Mouse (Mus musculus) hindbrain, embryonic 12.5 days (tissue): ENCODE data around the gene Gm20594. TPM values are rescaled to one million over a fixed set of nuclear protein-coding genes. Genes with fewer than 3 reads are reported as not detected.

Experiments
- ATAC-seq: fragments of 200-750 bp; cut with Nextera tagmentation; 2 replicates; pipeline ENCODE4 v1.8.0; 2017; ENCODE audit warnings: moderate TSS enrichment; ENCODE audit not compliant: low FRiP score
- H3K27ac ChIP-seq: fragments of 300-500 bp; sonication (generic); 2 replicates; pipeline ENCODE4 v1.5.1; 2016; ENCODE audit warnings: mild to moderate bottlenecking
- H3K27me3 ChIP-seq: fragments of 300-500 bp; sonication (generic); 2 replicates; pipeline ENCODE4 v1.6.1; 2016; ENCODE audit warnings: mild to moderate bottlenecking
- H3K36me3 ChIP-seq: fragments of 300-500 bp; sonication (generic); 2 replicates; pipeline ENCODE4 v1.6.1; 2016; ENCODE audit warnings: mild to moderate bottlenecking
- H3K4me1 ChIP-seq: fragments of 300-500 bp; sonication (generic); 2 replicates; pipeline ENCODE4 v1.6.1; 2016
- H3K4me2 ChIP-seq: fragments of 300-500 bp; sonication (generic); replicated peaks from 2 replicates; pipeline ENCODE4 v1.6.1; 2016; ENCODE audit warnings: mild to moderate bottlenecking
- H3K4me3 ChIP-seq: fragments of 300-500 bp; sonication (generic); 2 replicates; pipeline ENCODE4 v1.5.1; 2016; ENCODE audit warnings: mild to moderate bottlenecking
- H3K9ac ChIP-seq: fragments of 300-500 bp; sonication (generic); 2 replicates; pipeline ENCODE4 v1.6.1; 2016; ENCODE audit warnings: mild to moderate bottlenecking, moderate library complexity
- H3K9me3 ChIP-seq: fragments of 300-500 bp; sonication (generic); replicated peaks from 2 replicates; pipeline ENCODE4 v1.6.1; 2016; ENCODE audit warnings: mild to moderate bottlenecking
- WGBS: fragments of 180-500 bp; shearing (Covaris S2); methylation state at CpG from one replicate; pipeline ENCODE4 v1.1.7; 2016; 5-methylcytosine and 5-hydroxymethylcytosine counted together
- polyA plus RNA-seq: library from polyadenylated mRNA; unstranded; fragments of >200 nt; fragmentation: Nextera tagmentation; extraction: Ambion mirVana; gene quantifications from 2 replicates; pipeline ENCODE4 v1.2.1, GENCODE M21; 2016

Gene Gm20594
- polyA plus RNA-seq: not detected in 2 replicates

DNA sequence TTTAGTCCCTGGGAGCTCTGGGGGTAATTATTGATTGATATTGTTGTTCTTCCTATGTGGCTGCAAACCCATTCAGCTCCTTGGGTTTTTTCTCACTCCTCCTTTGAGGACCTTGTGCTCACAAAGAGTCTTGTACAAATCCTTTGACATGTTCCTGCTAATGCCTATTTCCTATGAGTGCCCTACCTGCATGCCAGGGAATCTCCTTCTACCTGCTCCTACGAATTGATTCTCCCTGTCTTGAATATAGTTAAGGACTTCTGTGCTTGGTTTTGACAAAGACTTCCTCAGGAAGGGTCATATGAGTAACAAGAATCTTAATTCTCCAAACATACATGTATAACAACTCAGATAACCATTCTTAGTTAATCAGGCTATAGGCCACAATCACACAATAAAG, at the start of gene Gm20594:
Gm20594 (plus strand) TSS at position 301 of the 400 bp plus-strand sequence.
- no peak within 1 kb of the TSS for H3K4me3 ChIP-seq
- H3K9ac ChIP-seq: no peak within 1 kb of the TSS
- no peaks in the 10 kb centered on the region for H3K27me3 ChIP-seq
- H3K4me2 ChIP-seq: no peak within 1 kb of the TSS
- no peak for ATAC-seq
- no peak within 1 kb of the TSS for H3K27ac ChIP-seq
- H3K36me3 ChIP-seq: no peaks in the 10 kb centered on the region
- no peaks in the 10 kb centered on the region for H3K9me3 ChIP-seq
- 48% methylated on average over 1 of the region's 1 CpGs for WGBS
- H3K4me1 ChIP-seq: no peaks in the 10 kb centered on the region

DNA sequence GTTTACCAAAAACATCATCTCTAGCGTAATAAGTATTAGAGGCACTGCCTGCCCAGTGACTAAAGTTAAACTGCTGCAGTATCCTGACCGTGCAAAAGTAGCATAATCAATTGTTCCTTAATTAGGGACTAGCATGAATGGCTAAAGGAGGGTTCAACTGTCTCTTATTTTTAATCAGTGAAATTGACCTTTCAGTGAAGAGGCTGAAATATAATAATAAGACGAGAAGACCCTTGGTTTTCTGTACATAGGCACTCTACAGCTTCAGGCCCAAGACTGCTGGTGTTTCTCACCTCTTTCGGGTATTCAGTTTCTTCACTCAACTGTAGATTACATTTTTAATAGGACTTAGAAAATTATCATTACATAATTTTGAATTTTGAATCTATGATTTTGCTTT, 398 bp downstream of the Gm20594 start:
- Histone ChIP-seq H3K9me3 (no peaks in the 10 kb centered on the region), H3K9ac (no peak overlapping the region), H3K4me1 (no peaks in the 10 kb centered on the region), H3K4me2 (no peak overlapping the region), H3K36me3 (no peaks in the 10 kb centered on the region), H3K27me3 (no peaks in the 10 kb centered on the region), H3K27ac (no peak overlapping the region), H3K4me3 (no peak overlapping the region)
- no peak for ATAC-seq
- WGBS: 91% methylated on average over 4 of the region's 4 CpGs

DNA sequence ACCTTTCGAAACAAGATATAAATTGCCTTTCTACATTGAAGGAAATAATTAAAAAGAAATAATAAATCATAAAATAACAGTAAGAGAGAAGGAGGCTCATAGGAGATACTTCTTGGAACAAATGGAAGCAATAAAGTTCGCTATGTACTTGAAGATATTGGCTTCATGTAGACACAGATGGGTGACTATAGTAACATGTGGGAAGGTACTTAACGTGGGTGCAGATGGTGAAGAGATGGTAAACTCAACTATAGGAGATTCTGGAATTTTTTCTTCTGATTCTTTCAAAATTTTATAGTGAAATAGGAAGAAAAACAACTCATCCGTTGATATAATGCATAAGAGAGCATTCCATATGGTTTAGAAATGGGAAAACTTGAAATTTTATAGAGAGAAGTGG, 16.1 kb downstream of the Gm20594 start:
- Histone ChIP-seq H3K4me3 (no peak overlapping the region), H3K9me3 (0 out of 2 replicates have a peak, but pooled peaks cover 3% of the 10 kb centered on the region), H3K9ac (no peak overlapping the region), H3K27me3 (no peaks in the 10 kb centered on the region), H3K27ac (no peak overlapping the region), H3K36me3 (no peaks in the 10 kb centered on the region), H3K4me2 (no peak overlapping the region), H3K4me1 (no peaks in the 10 kb centered on the region)
- 88% methylated on average over 4 of the region's 4 CpGs for WGBS
- no peak for ATAC-seq

DNA sequence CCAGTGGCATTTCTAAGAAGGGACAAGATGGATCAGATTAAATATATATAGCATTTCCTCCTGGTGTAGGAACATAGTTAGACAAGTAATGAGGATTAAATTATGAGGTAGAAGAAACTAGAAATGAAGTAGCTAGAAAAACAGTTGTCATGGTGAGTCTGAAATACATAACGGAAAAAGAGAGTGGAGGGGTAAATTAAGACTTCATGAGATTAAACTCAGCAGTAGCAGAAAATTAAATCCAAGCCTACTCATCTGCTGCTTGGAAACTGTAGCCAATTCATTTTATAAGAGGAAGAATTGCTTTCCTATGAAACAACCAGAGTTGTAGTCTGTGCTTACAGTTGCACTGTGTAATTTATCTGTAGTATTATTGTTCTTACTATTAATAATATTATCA, 29.1 kb downstream of the Gm20594 start:
- Histone ChIP-seq H3K27me3 (no peaks in the 10 kb centered on the region), H3K36me3 (no peaks in the 10 kb centered on the region), H3K4me3 (no peak overlapping the region), H3K4me1 (no peaks in the 10 kb centered on the region), H3K9ac (no peak overlapping the region), H3K4me2 (no peak overlapping the region), H3K27ac (no peak overlapping the region), H3K9me3 (no peaks in the 10 kb centered on the region)
- ATAC-seq: no peak
- 89% methylated on average over 1 of the region's 1 CpGs for WGBS

Other genes with a start within 250 kb of the Gm20594 start
- gene Lrrtm4, start 201.0 kb downstream of the Gm20594 start, polyA plus RNA-seq: 7.5 and 8.3 TPM in 2 replicates